Mouse (Mus musculus): ENCODE measurements around the gene Ces1a. TPM values are rescaled to one million over a fixed set of nuclear protein-coding genes. Genes with fewer than 3 reads are reported as not detected.

The Ces1a gene
- polyA plus RNA-seq, 1 experiment from 2014 or later = not detected

GRCm38 (mm10) chr8:92972949-92973348, 75.0 kb downstream of the Ces1a start:
- ATAC-seq (ENCODE audit: low FRiP score, low TSS enrichment) (peak; percentile 48; the same call in 1 of the 2 replicates), DNase-seq (peak; percentile 17)
- H3K4me1 ChIP-seq (ENCODE audit: control insufficient read depth, insufficient read depth, low read length) = peaks cover 5% of the 10 kb centered on the region; the same call in 1 of the 2 replicates
- 79% methylated on average over 5 of the region's 5 CpGs for WGBS
- no peaks in the 10 kb centered on the region for H3K36me3 ChIP-seq (ENCODE audit: control insufficient read depth, insufficient read depth, low read length)
- H3K27ac ChIP-seq (replicated peaks; ENCODE audit: low read depth, low read length) = no peak overlapping the region
- H3K9me3 ChIP-seq (ENCODE audit: control insufficient read depth, low read length) = no peaks in the 10 kb centered on the region
- no peak overlapping the region for H3K4me3 ChIP-seq (replicated peaks; ENCODE audit: low read depth, low read length)
- no peak overlapping the region for H3K4me2 ChIP-seq (ENCODE audit: low read length)
- no peak overlapping the region for H3K9ac ChIP-seq (replicated peaks; ENCODE audit: low read length)
- H3K27me3 ChIP-seq (ENCODE audit: control insufficient read depth, insufficient read depth, low read length) = no peaks in the 10 kb centered on the region

Other genes with a start within 250 kb of the Ces1a start
- gene Mmp2, start 220.9 kb downstream of the Ces1a start, polyA plus RNA-seq (2014; fragmentation: Nextera tagmentation; extraction: Ambion mirVana) = 8.6 and 22.2 TPM in 2 replicates
- 6.8 and 7.1 TPM in 2 replicates for gene Lpcat2, start 192.9 kb downstream of the Ces1a start, polyA plus RNA-seq (2014; fragmentation: Nextera tagmentation; extraction: Ambion mirVana)
- gene Capns2, start 146.8 kb downstream of the Ces1a start, polyA plus RNA-seq (2014; fragmentation: Nextera tagmentation; extraction: Ambion mirVana) = 0.29 and 0.30 TPM in 2 replicates
- gene Slc6a2, start 88.1 kb downstream of the Ces1a start, polyA plus RNA-seq (2014; fragmentation: Nextera tagmentation; extraction: Ambion mirVana) = 2.4 and 3.8 TPM in 2 replicates
- not detected in 2 replicates for gene Ces1b, start 31.8 kb upstream of the Ces1a start, polyA plus RNA-seq (2014; fragmentation: Nextera tagmentation; extraction: Ambion mirVana)
- not detected in 2 replicates for gene Ces1c, start 83.1 kb upstream of the Ces1a start, polyA plus RNA-seq (2014; fragmentation: Nextera tagmentation; extraction: Ambion mirVana)
- gene Ces1d, start 149.6 kb upstream of the Ces1a start, polyA plus RNA-seq (2014; fragmentation: Nextera tagmentation; extraction: Ambion mirVana) = 0.55 TPM in 1 of 2 replicates, not detected in the other
- not detected in 2 replicates for gene Ces1e, start 181.4 kb upstream of the Ces1a start, polyA plus RNA-seq (2014; fragmentation: Nextera tagmentation; extraction: Ambion mirVana)
- gene Ces1f, start 231.6 kb upstream of the Ces1a start, polyA plus RNA-seq (2014; fragmentation: Nextera tagmentation; extraction: Ambion mirVana) = not detected in 2 replicates